Mouse (Mus musculus): ENCODE data around the gene Casp14. TPM values are rescaled to one million over a fixed set of nuclear protein-coding genes. Genes with fewer than 3 reads are reported as not detected.

Casp14 gene
- 0.13 and 0.16 TPM in 2 replicates for total RNA-seq (2012; rRNA removed)

- H3K9ac ChIP-seq (ENCODE audit: insufficient read depth, low read depth, low read length, poor library complexity, severe bottlenecking) = no peak within 1 kb of the TSS
- H3K36me3 ChIP-seq (ENCODE audit: control insufficient read depth, insufficient read depth, low read length, poor library complexity, severe bottlenecking) = no peaks in the 10 kb centered on the region
- TF ChIP-seq HCFC1 (IDR thresholded peaks at IDR 0.05; ENCODE audit: borderline replicate concordance, insufficient read depth, low read length) = no peak
- no peak for TF ChIP-seq ZNF384 (IDR thresholded peaks at IDR 0.05; ENCODE audit: low read depth, low read length)
- no peak for TF ChIP-seq MAFK (IDR thresholded peaks at IDR 0.05; ENCODE audit: insufficient read depth, low read depth, low read length)
- no peak for TF ChIP-seq ZC3H11A (IDR thresholded peaks at IDR 0.05; ENCODE audit: borderline replicate concordance, low read depth, low read length)
- no peak for TF ChIP-seq CHD2 (IDR thresholded peaks at IDR 0.05; ENCODE audit: low read depth, low read length)
- no peak for DNase-seq (ENCODE audit: low read depth, low spot score)
- in situ Hi-C loops (cut with MboI; ENCODE audit: low sequenced_read_pairs in 2 of 2, unreplicated experiment in 2 of 2) = no loop called here
- H3K4me1 ChIP-seq (ENCODE audit: control insufficient read depth in 2 of 2, insufficient read depth in 2 of 2, low read length in 2 of 2, poor library complexity in 1 of 2) = no peaks in the 10 kb centered on the region
- H3K4me3 ChIP-seq (ENCODE audit: insufficient read depth in 1 of 2, low read depth in 1 of 2, low read length in 2 of 2, poor library complexity in 1 of 2, severe bottlenecking in 1 of 2) = no peak within 1 kb of the TSS
- H3K27ac ChIP-seq (ENCODE audit: insufficient read depth, low read depth, low read length, poor library complexity, severe bottlenecking) = no peak within 1 kb of the TSS
- no peaks in the 10 kb centered on the region for H3K9me3 ChIP-seq (ENCODE audit: control insufficient read depth, insufficient read depth, low read depth, low read length)
Measured at GRCm38 (mm10) chr10:78718056-78718455, at the start of gene Casp14. Gene Casp14, minus strand, starts transcription at chr10:78718294.

- no peaks in the 10 kb centered on the region for H3K36me3 ChIP-seq (ENCODE audit: control insufficient read depth, insufficient read depth, low read length, poor library complexity, severe bottlenecking)
- no peak for DNase-seq (ENCODE audit: low read depth, low spot score)
- no peaks in the 10 kb centered on the region for H3K4me1 ChIP-seq (ENCODE audit: control insufficient read depth in 2 of 2, insufficient read depth in 2 of 2, low read length in 2 of 2, poor library complexity in 1 of 2)
- in situ Hi-C loops (cut with MboI; ENCODE audit: low sequenced_read_pairs in 2 of 2, unreplicated experiment in 2 of 2) = no loop called here
- TF ChIP-seq HCFC1 (IDR thresholded peaks at IDR 0.05; ENCODE audit: borderline replicate concordance, insufficient read depth, low read length) (no peak), MAFK (IDR thresholded peaks at IDR 0.05; ENCODE audit: insufficient read depth, low read depth, low read length) (no peak), CHD2 (IDR thresholded peaks at IDR 0.05; ENCODE audit: low read depth, low read length) (no peak), ZNF384 (IDR thresholded peaks at IDR 0.05; ENCODE audit: low read depth, low read length) (no peak), ZC3H11A (IDR thresholded peaks at IDR 0.05; ENCODE audit: borderline replicate concordance, low read depth, low read length) (no peak)
- H3K27ac ChIP-seq (ENCODE audit: insufficient read depth, low read depth, low read length, poor library complexity, severe bottlenecking) = no peak overlapping the region
- H3K9me3 ChIP-seq (ENCODE audit: control insufficient read depth, insufficient read depth, low read depth, low read length) = no peaks in the 10 kb centered on the region
- no peak overlapping the region for H3K9ac ChIP-seq (ENCODE audit: insufficient read depth, low read depth, low read length, poor library complexity, severe bottlenecking)
- no peak overlapping the region for H3K4me3 ChIP-seq (ENCODE audit: insufficient read depth in 1 of 2, low read depth in 1 of 2, low read length in 2 of 2, poor library complexity in 1 of 2, severe bottlenecking in 1 of 2)
Measured at GRCm38 (mm10) chr10:78765570-78765969, 47.5 kb upstream of the Casp14 start.

- Histone ChIP-seq H3K9me3 (ENCODE audit: control insufficient read depth, insufficient read depth, low read depth, low read length) (no peaks in the 10 kb centered on the region), H3K4me1 (ENCODE audit: control insufficient read depth in 2 of 2, insufficient read depth in 2 of 2, low read length in 2 of 2, poor library complexity in 1 of 2) (no peaks in the 10 kb centered on the region), H3K9ac (ENCODE audit: insufficient read depth, low read depth, low read length, poor library complexity, severe bottlenecking) (no peak overlapping the region), H3K27ac (ENCODE audit: insufficient read depth, low read depth, low read length, poor library complexity, severe bottlenecking) (no peak overlapping the region), H3K4me3 (ENCODE audit: insufficient read depth in 1 of 2, low read depth in 1 of 2, low read length in 2 of 2, poor library complexity in 1 of 2, severe bottlenecking in 1 of 2) (no peak overlapping the region), H3K36me3 (ENCODE audit: control insufficient read depth, insufficient read depth, low read length, poor library complexity, severe bottlenecking) (no peaks in the 10 kb centered on the region)
- TF ChIP-seq ZC3H11A (IDR thresholded peaks at IDR 0.05; ENCODE audit: borderline replicate concordance, low read depth, low read length) (peak; percentile 73; the same call in 1 of the 2 replicates), MAFK (IDR thresholded peaks at IDR 0.05; ENCODE audit: insufficient read depth, low read depth, low read length) (no peak), ZNF384 (IDR thresholded peaks at IDR 0.05; ENCODE audit: low read depth, low read length) (no peak)
- in situ Hi-C loops (cut with MboI; ENCODE audit: low sequenced_read_pairs in 2 of 2, unreplicated experiment in 2 of 2) = no loop called here
- peak; percentile 41 for DNase-seq (ENCODE audit: low read depth, low spot score)
Measured at GRCm38 (mm10) chr10:78756021-78756420, 37.9 kb upstream of the Casp14 start.

GRCm38 (mm10) chr10:78752452-78753191 lies 34.5 kb upstream of the Casp14 start, which contains the start of gene Ccdc105:
Gene Ccdc105, minus strand, starts transcription at chr10:78753065.
- TF ChIP-seq ZNF384 (IDR thresholded peaks at IDR 0.05; ENCODE audit: low read depth, low read length) = no peak
- TF ChIP-seq MAFK (IDR thresholded peaks at IDR 0.05; ENCODE audit: insufficient read depth, low read depth, low read length) = no peak
- no peak for TF ChIP-seq CHD2 (IDR thresholded peaks at IDR 0.05; ENCODE audit: low read depth, low read length)
- TF ChIP-seq HCFC1 (IDR thresholded peaks at IDR 0.05; ENCODE audit: borderline replicate concordance, insufficient read depth, low read length) = no peak
- no peak for TF ChIP-seq ZC3H11A (IDR thresholded peaks at IDR 0.05; ENCODE audit: borderline replicate concordance, low read depth, low read length)
- H3K4me1 ChIP-seq (ENCODE audit: control insufficient read depth in 2 of 2, insufficient read depth in 2 of 2, low read length in 2 of 2, poor library complexity in 1 of 2) = peaks cover 0 to 6% of the 10 kb centered on the region in 2 experiments; a peak in 1 of 4 replicates
- peak within 1 kb of the TSS; percentile 70 for H3K9ac ChIP-seq (ENCODE audit: insufficient read depth, low read depth, low read length, poor library complexity, severe bottlenecking)
- peak; percentile 69 for DNase-seq (ENCODE audit: low read depth, low spot score)
- no peak within 1 kb of the TSS for H3K27ac ChIP-seq (ENCODE audit: insufficient read depth, low read depth, low read length, poor library complexity, severe bottlenecking)
- peak within 1 kb of the TSS; percentile 73 to 76 for H3K4me3 ChIP-seq (ENCODE audit: insufficient read depth in 1 of 2, low read depth in 1 of 2, low read length in 2 of 2, poor library complexity in 1 of 2, severe bottlenecking in 1 of 2)
- in situ Hi-C loops (cut with MboI; ENCODE audit: low sequenced_read_pairs in 2 of 2, unreplicated experiment in 2 of 2) = no loop called here
- H3K36me3 ChIP-seq (ENCODE audit: control insufficient read depth, insufficient read depth, low read length, poor library complexity, severe bottlenecking) = no peaks in the 10 kb centered on the region
- H3K9me3 ChIP-seq (ENCODE audit: control insufficient read depth, insufficient read depth, low read depth, low read length) = no peaks in the 10 kb centered on the region
